Mouse (Mus musculus) hindbrain, embryonic 15.5 days (tissue): ENCODE results near the gene Meis2. TPM values are rescaled to one million over a fixed set of nuclear protein-coding genes. Genes with fewer than 3 reads are reported as not detected.

ENCODE experiments used
- ATAC-seq: fragments of 200-750 bp; cut with Nextera tagmentation; 2 replicates; pipeline ENCODE4 v1.8.0; 2017; ENCODE audit warnings: low read depth, moderate number of reproducible peaks, moderate TSS enrichment; ENCODE audit not compliant: low FRiP score
- H3K27ac ChIP-seq: fragments of 300-500 bp; sonication (generic); replicated peaks from 2 replicates; pipeline ENCODE4 v1.5.1; 2015; ENCODE audit warnings: mild to moderate bottlenecking, inconsistent platforms
- H3K27me3 ChIP-seq: fragments of 300-500 bp; sonication (generic); 2 replicates; pipeline ENCODE4 v1.6.1; 2015; ENCODE audit warnings: control low read depth, inconsistent platforms
- H3K36me3 ChIP-seq: fragments of 300-500 bp; sonication (generic); 2 replicates; pipeline ENCODE4 v1.6.1; 2015; ENCODE audit warnings: control low read depth, inconsistent platforms
- H3K4me1 ChIP-seq: fragments of 300-500 bp; sonication (generic); replicated peaks from 2 replicates; pipeline ENCODE4 v1.6.1; 2015; ENCODE audit warnings: control low read depth, inconsistent platforms
- H3K4me2 ChIP-seq: fragments of 300-500 bp; sonication (generic); 2 replicates; pipeline ENCODE4 v1.6.1; 2015; ENCODE audit warnings: moderate library complexity, mild to moderate bottlenecking, inconsistent platforms
- H3K4me3 ChIP-seq: fragments of 300-500 bp; sonication (generic); 2 replicates; pipeline ENCODE4 v1.5.1; 2015; ENCODE audit warnings: mild to moderate bottlenecking, inconsistent platforms
- H3K9ac ChIP-seq: fragments of 300-500 bp; sonication (generic); 2 replicates; pipeline ENCODE4 v1.6.1; 2015; ENCODE audit warnings: inconsistent platforms
- H3K9me3 ChIP-seq: fragments of 300-500 bp; sonication (generic); 2 replicates; pipeline ENCODE4 v1.6.1; 2016; ENCODE audit warnings: control low read depth, inconsistent platforms
- WGBS: fragments of 180-500 bp; shearing (Covaris S2); methylation state at CpG from one replicate; pipeline ENCODE4 v1.1.7; 2015; 5-methylcytosine and 5-hydroxymethylcytosine counted together
- polyA plus RNA-seq: library from polyadenylated mRNA; unstranded; fragments of >200 nt; fragmentation: Nextera tagmentation; extraction: Ambion mirVana; gene quantifications from 2 replicates; pipeline ENCODE4 v1.2.1, GENCODE M21; 2015

Gene Meis2
- polyA plus RNA-seq, 1 experiment from 2014 or later = 139 TPM

DNA sequence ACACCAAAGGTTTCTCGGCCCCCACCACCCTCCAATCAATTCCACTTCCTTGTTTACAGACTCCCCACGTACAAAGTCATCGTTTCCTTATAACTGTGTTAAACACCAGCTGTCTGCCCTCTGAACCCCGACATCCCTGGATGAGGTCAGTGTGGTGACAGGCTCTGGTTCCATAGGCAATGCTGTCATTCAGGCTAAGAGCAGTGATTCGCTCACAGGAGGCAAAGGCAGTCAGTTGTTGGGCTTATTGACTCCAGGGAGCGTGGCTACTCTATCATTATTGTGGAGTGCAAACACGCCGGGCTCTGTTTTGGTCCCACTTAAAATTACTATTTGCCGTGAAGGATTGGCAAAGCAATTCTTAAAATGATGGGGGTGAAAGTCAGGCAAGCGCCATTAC is 182.1 kb downstream of the Meis2 start:
- Histone ChIP-seq H3K9ac (no peak overlapping the region), H3K4me2 (no peak overlapping the region), H3K4me1 (peaks cover 19% of the 10 kb centered on the region), H3K27ac (peak overlapping the region; percentile 18; the same call in 1 of the 2 replicates), H3K9me3 (no peaks in the 10 kb centered on the region), H3K36me3 (no peaks in the 10 kb centered on the region), H3K4me3 (no peak overlapping the region), H3K27me3 (no peaks in the 10 kb centered on the region)
- ATAC-seq = no peak
- 41% methylated on average over 10 of the region's 10 CpGs for WGBS

DNA sequence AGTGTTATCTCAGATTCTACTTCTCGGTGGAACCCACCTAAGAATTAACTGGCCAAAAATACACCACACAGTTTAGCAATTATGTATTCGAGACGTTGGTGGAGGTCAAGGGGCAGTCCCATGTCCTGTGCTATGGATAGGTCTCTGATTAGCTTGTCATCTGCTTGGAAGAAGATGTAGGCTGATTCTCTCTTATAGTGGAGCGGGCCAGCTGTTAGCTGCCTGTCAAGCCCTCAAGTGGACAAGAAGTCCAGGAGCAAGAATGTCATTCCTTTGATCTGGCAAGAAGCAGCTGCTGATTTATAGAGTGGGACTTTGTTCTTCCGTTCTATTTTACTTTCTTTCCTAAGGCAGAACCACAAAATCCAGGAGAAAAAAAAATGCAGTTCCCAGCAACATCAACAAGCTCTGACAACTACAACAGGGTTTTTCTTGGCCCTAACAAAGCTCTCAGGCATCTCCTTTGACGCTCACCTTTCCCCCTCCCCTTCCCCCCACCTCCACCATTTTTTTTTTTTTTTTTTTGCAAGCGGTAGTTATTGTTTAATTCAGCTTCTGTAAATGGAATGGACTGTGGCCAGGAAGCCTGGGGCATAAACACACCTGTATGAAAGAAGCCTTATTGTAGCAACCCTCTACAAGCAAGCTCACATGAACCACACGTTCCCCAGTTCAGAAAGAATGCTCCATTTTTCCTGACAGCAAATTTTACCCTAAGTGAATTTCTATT is 189.7 kb downstream of the Meis2 start:
- no peak overlapping the region for H3K4me2 ChIP-seq
- 62% methylated on average over 8 of the region's 8 CpGs for WGBS
- H3K9me3 ChIP-seq = no peaks in the 10 kb centered on the region
- H3K9ac ChIP-seq = no peak overlapping the region
- no peaks in the 10 kb centered on the region for H3K36me3 ChIP-seq
- H3K4me3 ChIP-seq = no peak overlapping the region
- no peak for ATAC-seq
- H3K27ac ChIP-seq = no peak overlapping the region
- no peaks in the 10 kb centered on the region; the same call in 1 of the 2 replicates for H3K4me1 ChIP-seq
- no peaks in the 10 kb centered on the region for H3K27me3 ChIP-seq

DNA sequence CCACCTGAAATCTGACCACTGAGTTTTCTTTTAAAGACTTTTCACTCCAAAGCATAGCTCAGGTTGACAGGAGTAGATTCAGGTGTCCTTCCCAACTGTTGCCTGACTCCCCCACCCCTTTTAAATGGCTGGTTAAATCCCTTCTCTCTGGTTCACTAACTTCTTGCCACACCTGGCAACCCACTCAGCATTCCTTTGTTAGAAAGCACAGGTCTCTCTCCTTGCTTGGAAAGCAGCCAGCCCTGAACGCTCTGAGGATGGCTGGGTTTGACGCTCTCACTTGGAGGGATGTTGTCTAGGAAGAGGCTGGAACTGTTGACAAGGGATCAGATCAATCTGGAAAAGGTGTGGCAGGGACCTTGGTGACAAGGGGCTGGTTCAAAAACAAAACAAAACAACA is 192.8 kb downstream of the Meis2 start:
- no peak for ATAC-seq
- Histone ChIP-seq H3K9me3 (no peaks in the 10 kb centered on the region), H3K9ac (no peak overlapping the region), H3K4me2 (no peak overlapping the region), H3K4me1 (peaks cover 4% of the 10 kb centered on the region), H3K27me3 (no peaks in the 10 kb centered on the region), H3K36me3 (no peaks in the 10 kb centered on the region), H3K4me3 (no peak overlapping the region), H3K27ac (0 out of 2 replicates have a peak overlapping the region, but pooled peaks have one; percentile 6)
- 19% methylated on average over 2 of the region's 2 CpGs for WGBS

DNA sequence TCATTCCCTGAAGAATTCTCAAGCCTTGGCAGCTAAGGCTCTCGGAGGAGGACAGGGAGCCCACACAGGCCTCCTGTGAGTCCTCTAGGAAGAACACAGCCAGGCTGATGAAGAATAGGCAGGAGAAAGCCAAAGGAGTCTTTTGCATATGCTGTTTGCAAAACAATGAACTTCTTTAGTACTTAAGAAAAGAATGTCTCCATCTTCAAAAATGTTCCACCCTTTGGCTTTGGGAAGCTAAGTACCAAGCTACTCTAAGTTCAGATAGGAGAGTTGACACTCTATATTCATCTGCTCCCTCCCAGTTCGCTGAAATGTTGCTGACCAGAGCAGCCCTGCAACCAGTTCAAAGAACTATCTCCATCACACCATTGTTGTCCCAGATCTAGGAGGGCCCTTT is 195.7 kb downstream of the Meis2 start:
- H3K27me3 ChIP-seq = no peaks in the 10 kb centered on the region
- peak overlapping the region; percentile 4; the same call in 1 of the 2 replicates for H3K27ac ChIP-seq
- no peak overlapping the region for H3K4me2 ChIP-seq
- H3K4me1 ChIP-seq = peaks cover 4% of the 10 kb centered on the region
- WGBS = 36% methylated on average over 2 of the region's 2 CpGs
- no peaks in the 10 kb centered on the region for H3K36me3 ChIP-seq
- H3K4me3 ChIP-seq = no peak overlapping the region
- no peaks in the 10 kb centered on the region for H3K9me3 ChIP-seq
- H3K9ac ChIP-seq = no peak overlapping the region
- no peak for ATAC-seq

DNA sequence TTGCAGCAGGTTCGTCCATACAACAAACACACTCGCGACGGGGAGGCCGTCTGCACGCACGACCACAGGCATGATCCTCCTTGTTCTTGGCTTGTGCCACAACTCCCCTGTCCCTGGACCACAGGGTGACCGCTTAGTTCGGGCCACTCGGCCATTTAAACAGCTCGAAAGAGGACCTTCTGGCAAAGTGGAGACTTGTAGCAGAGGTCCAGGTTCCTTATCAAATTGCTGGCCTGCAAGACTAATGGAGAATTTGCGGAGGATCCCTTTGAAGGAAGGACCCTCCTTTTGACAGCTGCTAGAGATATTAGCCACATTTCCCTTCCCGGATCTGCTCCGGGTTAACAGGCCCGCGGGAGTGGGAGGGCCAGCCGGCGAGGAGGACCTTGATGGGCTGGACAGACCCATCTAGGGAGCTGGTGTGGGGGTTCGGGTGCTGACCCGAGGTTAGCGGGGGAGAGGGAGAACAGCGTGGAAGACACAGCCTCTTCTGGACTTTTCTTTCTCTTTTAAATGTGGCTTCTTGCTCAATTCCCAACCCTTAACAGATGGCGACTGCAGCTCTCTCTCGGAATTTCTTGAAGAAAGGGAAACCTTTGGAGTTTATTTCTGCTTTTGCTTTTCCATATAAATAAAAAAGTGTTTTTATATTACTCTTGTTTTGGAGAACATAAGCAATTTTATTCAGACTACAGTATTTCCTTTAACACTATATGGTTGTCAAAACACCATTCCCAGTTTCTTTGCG is 204.9 kb downstream of the Meis2 start:
- H3K9ac ChIP-seq = 0 out of 2 replicates have a peak overlapping the region, but pooled peaks have one; percentile 0
- no peak for ATAC-seq

DNA sequence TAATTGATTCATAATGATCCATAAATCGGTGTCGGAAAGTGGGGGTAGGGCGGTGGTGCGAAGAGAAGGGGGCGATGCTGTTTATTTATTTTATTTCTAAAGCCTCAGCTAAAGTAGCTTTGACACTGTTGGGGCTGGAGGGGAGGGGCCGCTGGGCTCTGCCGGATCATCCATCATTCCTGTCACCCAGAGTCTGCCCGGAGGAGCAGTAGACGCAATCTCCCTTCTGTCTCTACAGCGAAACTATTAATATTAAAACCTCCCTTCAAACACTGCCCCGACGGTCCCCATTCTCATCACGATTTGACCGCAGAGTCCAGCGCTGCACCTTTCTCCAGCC is 205.5 kb downstream of the Meis2 start:
- Histone ChIP-seq H3K4me1 (peaks cover 41% of the 10 kb centered on the region), H3K9ac (peak overlapping the region; percentile 27; the same call in 1 of the 2 replicates), H3K4me3 (peak overlapping the region; percentile 18), H3K4me2 (peak overlapping the region; percentile 51), H3K9me3 (no peaks in the 10 kb centered on the region), H3K36me3 (0 out of 2 replicates have a peak, but pooled peaks cover 3% of the 10 kb centered on the region), H3K27me3 (peaks cover 4% of the 10 kb centered on the region; the same call in 1 of the 2 replicates), H3K27ac (peak overlapping the region; percentile 88)
- ATAC-seq = peak; percentile 53
- WGBS = 0% methylated on average over 15 of the region's 15 CpGs

More for the DNA sequence above, 204.9 kb downstream of the Meis2 start:
- Histone ChIP-seq H3K4me1 (peaks cover 37% of the 10 kb centered on the region), H3K4me2 (peak overlapping the region; percentile 51), H3K27ac (peak overlapping the region; percentile 88), H3K4me3 (peak overlapping the region; percentile 18), H3K27me3 (peaks cover 4% of the 10 kb centered on the region; the same call in 1 of the 2 replicates), H3K9me3 (no peaks in the 10 kb centered on the region), H3K36me3 (0 out of 2 replicates have a peak, but pooled peaks cover 3% of the 10 kb centered on the region)
- WGBS = 5% methylated on average over 25 of the region's 25 CpGs

DNA sequence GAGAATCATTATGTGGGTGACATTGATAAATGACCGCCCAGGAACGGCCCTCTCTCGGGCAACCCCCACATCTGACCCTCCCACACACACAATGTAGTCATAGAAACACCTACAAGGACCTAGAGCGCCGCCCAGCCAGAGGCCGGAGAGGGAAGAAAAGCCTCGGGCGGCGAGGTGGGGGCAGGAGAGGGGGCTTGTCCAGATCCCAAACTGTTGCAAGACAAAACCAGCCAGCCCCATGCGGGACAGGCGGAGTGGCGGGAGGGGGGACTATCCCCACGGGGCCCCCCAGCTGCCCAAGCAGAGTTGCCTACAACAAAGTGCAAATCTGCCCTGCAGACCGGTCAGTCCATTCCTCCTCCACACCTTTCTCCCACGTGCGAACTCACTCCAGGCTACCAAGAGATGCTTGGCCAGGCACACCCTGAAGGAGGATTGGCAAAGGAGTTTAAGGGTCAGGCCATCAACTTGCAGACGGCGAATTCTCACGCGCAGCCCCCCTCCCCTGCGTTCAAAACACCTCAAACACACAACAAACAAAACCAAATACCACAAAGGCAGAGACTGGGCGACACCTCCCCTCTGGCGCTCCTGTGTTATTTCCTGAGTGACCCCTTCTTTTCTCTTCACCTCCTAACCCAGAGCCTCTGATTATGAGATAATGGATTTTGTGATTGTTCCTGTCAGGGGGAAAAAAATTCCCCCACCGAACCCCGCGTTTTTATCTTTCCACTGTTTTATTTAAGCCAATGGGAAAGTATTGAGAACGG is 206.1 kb downstream of the Meis2 start:
- Histone ChIP-seq H3K9ac (peak overlapping the region; percentile 27; the same call in 1 of the 2 replicates), H3K4me3 (peak overlapping the region; percentile 18), H3K9me3 (no peaks in the 10 kb centered on the region), H3K4me2 (peak overlapping the region; percentile 51), H3K27me3 (peaks cover 4% of the 10 kb centered on the region; the same call in 1 of the 2 replicates), H3K36me3 (0 out of 2 replicates have a peak, but pooled peaks cover 3% of the 10 kb centered on the region), H3K4me1 (peaks cover 46% of the 10 kb centered on the region), H3K27ac (peak overlapping the region; percentile 88)
- WGBS = under 1% methylated on average over 27 of the region's 27 CpGs
- peak; percentile 84 for ATAC-seq

DNA sequence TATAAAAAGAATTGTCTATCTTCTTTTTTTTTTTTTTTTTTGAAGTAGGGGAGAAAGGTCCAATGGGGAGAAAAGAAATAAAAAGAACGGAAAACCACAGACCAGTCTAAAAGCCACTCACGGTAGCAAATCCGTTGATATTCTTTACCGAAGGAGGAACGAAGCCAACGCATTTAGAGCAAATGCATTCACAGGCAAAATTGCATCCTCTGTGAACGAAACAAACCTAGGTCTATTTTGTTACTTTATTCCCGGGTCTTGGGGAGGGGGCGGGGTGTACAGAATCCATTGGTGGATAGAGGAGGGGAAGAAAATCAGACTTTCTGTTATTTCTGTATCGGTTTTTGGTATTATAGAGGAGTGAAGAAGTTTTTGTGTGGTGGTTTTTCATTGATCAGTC is 206.7 kb downstream of the Meis2 start:
- H3K36me3 ChIP-seq = 0 out of 2 replicates have a peak, but pooled peaks cover 3% of the 10 kb centered on the region
- H3K9me3 ChIP-seq = no peaks in the 10 kb centered on the region
- ATAC-seq = no peak
- 0 out of 2 replicates have a peak overlapping the region, but pooled peaks have one; percentile 18 for H3K4me3 ChIP-seq
- H3K9ac ChIP-seq = no peak overlapping the region
- peaks cover 49% of the 10 kb centered on the region for H3K4me1 ChIP-seq
- peak overlapping the region; percentile 51 for H3K4me2 ChIP-seq
- peaks cover 4% of the 10 kb centered on the region; the same call in 1 of the 2 replicates for H3K27me3 ChIP-seq
- peak overlapping the region; percentile 88 for H3K27ac ChIP-seq
- 5% methylated on average over 10 of the region's 10 CpGs for WGBS

DNA sequence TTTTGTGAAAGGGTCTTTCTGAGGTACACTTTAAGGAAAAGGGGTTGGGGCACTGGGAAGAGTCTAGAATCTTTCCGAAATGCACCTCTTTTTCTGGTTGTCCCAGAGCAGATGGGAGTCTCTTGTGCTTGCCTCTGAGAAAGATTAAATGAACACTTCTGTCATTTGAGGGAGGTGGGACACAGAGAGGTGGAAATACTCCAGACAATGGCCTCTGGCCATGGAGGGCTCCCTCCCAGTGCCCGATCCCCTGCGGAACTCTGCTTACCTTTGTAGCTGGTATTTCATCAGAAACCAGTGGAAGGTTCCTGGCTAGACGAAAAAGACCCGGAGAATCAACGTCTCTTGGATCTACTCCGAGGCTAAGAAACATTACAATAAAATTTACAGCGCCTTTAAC is 207.4 kb downstream of the Meis2 start:
- Histone ChIP-seq H3K9me3 (no peaks in the 10 kb centered on the region), H3K4me1 (peaks cover 50% of the 10 kb centered on the region), H3K27me3 (peaks cover 7% of the 10 kb centered on the region; the same call in 1 of the 2 replicates), H3K4me2 (peak overlapping the region; percentile 51), H3K27ac (peak overlapping the region; percentile 88), H3K9ac (no peak overlapping the region), H3K36me3 (no peaks in the 10 kb centered on the region), H3K4me3 (peak overlapping the region; percentile 11; the same call in 1 of the 2 replicates)
- no peak for ATAC-seq
- 9% methylated on average over 8 of the region's 8 CpGs for WGBS

DNA sequence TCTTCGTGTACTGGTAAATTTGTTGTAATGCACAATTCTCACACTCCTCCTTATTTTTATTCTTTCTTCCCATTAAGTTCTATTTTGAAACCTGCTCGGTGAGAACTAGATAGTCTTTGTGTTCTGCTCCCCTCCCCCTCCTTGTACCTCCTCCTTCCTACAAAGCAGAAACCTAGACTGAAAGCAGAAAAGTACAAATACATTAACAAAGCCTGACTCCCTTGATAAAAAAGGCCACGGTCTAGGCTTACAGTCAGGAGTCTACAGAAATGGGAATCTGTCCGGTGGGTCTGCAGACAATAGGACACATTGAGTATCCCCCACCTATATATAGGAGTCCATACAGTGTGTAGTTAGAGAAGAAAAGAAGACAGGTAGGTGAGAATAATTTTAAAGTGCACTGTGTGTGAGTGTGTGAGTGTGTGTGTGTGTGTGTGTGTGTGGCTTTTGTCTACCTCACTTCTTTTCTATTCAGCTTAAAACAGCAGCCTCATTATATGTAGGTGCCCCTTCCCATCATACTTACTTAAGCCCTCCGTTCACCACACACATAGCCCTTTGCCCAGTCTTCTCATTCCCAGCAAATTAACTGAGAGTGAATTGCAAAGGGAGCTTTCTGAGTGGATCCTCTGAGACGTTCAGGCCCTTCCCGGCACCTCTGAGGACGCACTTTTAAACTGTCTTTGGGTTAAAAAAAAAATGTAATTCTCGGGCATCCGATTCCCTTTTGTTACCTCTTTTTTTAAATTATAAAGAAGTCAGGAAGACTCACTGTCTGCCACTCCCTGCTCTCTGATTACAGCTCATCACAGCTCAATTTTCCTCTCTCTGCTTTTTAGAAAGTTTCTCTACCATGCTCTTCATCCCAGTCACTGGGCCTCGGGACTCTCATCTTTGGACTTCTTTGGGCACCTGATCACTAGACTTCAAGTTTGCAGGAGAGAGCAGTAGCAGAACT is 208.2 kb downstream of the Meis2 start:
- H3K27ac ChIP-seq = peak overlapping the region; percentile 88
- 8% methylated on average over 11 of the region's 11 CpGs for WGBS
- no peaks in the 10 kb centered on the region for H3K9me3 ChIP-seq
- ATAC-seq = no peak
- H3K27me3 ChIP-seq = peaks cover 7% of the 10 kb centered on the region; the same call in 1 of the 2 replicates
- no peaks in the 10 kb centered on the region for H3K36me3 ChIP-seq
- peak overlapping the region; percentile 11; the same call in 1 of the 2 replicates for H3K4me3 ChIP-seq
- peak overlapping the region; percentile 51 for H3K4me2 ChIP-seq
- peaks cover 59% of the 10 kb centered on the region for H3K4me1 ChIP-seq
- no peak overlapping the region for H3K9ac ChIP-seq
